Mouse (Mus musculus) cortical plate, adult 2 months (tissue): ENCODE measurements at regions not wholly inside any gene's neighbourhood (a gene's known extent, or its start where the extent isn't known, plus 50 kb on each side); places are given as distances from the start of the nearest gene placed in this dataset.

Source experiments
- CTCF ChIP-seq: fragments of 200-500 bp; IDR thresholded peaks from 2 replicates; pipeline ENCODE4 v1.5.1; 2011; ENCODE audit warnings: mild to moderate bottlenecking, control low read depth, low read length; ENCODE audit not compliant: insufficient read depth; ENCODE audit errors: extremely low read depth
- POLR2A ChIP-seq: fragments of 200-500 bp; IDR thresholded peaks from 2 replicates; pipeline ENCODE4 v1.6.1; 2011; ENCODE audit warnings: mild to moderate bottlenecking, low read length, control low read depth; ENCODE audit not compliant: insufficient read depth; ENCODE audit errors: extremely low read depth

DNA sequence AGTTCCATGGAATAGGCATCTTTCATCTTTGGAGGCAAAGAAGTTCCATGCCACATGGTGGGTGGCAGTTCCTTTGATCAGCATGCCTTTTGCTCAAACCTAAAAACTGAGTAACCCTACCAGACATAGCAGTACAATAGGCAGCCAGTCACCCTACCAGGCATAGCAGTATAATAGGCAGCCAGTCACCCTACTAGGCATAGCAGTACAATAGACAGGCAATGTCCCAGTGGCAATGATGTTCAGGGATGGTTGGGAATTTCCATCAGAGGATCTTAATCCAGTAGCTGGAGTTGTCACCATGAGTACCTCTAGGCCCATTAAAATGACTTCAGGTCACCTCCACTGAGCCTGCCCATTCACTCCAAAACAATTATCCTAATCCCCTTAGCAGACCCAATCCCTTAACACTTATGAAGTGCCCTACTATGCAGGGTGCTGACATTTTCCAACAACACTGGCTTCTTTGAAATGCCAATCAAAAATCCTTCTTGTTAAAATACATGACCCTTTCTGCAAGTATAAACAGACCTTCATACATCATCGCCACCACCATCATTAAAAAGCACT, 523.5 kb upstream of the Mpdz start:
- TF ChIP-seq CTCF (no peak), POLR2A (no peak)
